Mouse (Mus musculus): ENCODE results near the gene Ccl17.

- TF ChIP-seq GATA1 (IDR thresholded peaks at IDR 0.05; ENCODE audit: borderline replicate concordance, low read length): no peak
- no peak for TF ChIP-seq FLI1 (IDR thresholded peaks at IDR 0.05; ENCODE audit: low read length)
Measured at GRCm38 (mm10) chr8:94861352-94861910, 51.2 kb downstream of the Ccl17 start.
